Mouse (Mus musculus): ENCODE measurements around the gene Mdm4. TPM values are rescaled to one million over a fixed set of nuclear protein-coding genes. Genes with fewer than 3 reads are reported as not detected.

The Mdm4 gene
- polyA plus RNA-seq, 1 experiment from 2014 or later = 14.1 TPM

GRCm38 (mm10) chr1:133070157-133070556 is 39.8 kb upstream of the Mdm4 start:
- H3K9ac ChIP-seq = no peak overlapping the region
- 0 out of 2 replicates have a peak, but pooled peaks cover 5% of the 10 kb centered on the region for H3K36me3 ChIP-seq (replicated peaks)
- no peak for ATAC-seq (ENCODE audit: insufficient read depth)
- WGBS (ENCODE audit: insufficient replicate concordance) = 11% methylated on average over 3 of the region's 5 CpGs
- no peaks in the 10 kb centered on the region for H3K9me3 ChIP-seq (replicated peaks)
- H3K4me2 ChIP-seq = no peak overlapping the region
- H3K4me1 ChIP-seq (replicated peaks) = peaks cover 20% of the 10 kb centered on the region; the same call in 1 of the 2 replicates
- H3K27ac ChIP-seq (replicated peaks) = no peak overlapping the region
- no peak overlapping the region for H3K4me3 ChIP-seq (replicated peaks)
- H3K27me3 ChIP-seq = peaks cover 21% of the 10 kb centered on the region

- Histone ChIP-seq H3K27ac (replicated peaks) (peak overlapping the region; percentile 38; the same call in 1 of the 2 replicates), H3K36me3 (replicated peaks) (0 out of 2 replicates have a peak, but pooled peaks cover 5% of the 10 kb centered on the region), H3K4me1 (replicated peaks) (peaks cover 20% of the 10 kb centered on the region; the same call in 1 of the 2 replicates), H3K9ac (no peak overlapping the region), H3K4me2 (no peak overlapping the region), H3K27me3 (peaks cover 17% of the 10 kb centered on the region), H3K4me3 (replicated peaks) (no peak overlapping the region), H3K9me3 (replicated peaks) (no peaks in the 10 kb centered on the region)
- no peak for ATAC-seq (ENCODE audit: insufficient read depth)
- 56% methylated on average over 12 of the region's 12 CpGs for WGBS (ENCODE audit: insufficient replicate concordance)
Observed at GRCm38 (mm10) chr1:133069275-133070120, 39.1 kb upstream of the Mdm4 start.

GRCm38 (mm10) chr1:133068669-133069274 is 38.4 kb upstream of the Mdm4 start:
- WGBS (ENCODE audit: insufficient replicate concordance) = 84% methylated on average over 15 of the region's 15 CpGs
- H3K4me3 ChIP-seq (replicated peaks) = no peak overlapping the region

GRCm38 (mm10) chr1:133068268-133068667 is 37.9 kb upstream of the Mdm4 start:
- no peak overlapping the region for H3K9ac ChIP-seq

More at GRCm38 (mm10) chr1:133068669-133069274, 38.4 kb upstream of the Mdm4 start:
- Histone ChIP-seq H3K4me1 (replicated peaks) (peaks cover 20% of the 10 kb centered on the region; the same call in 1 of the 2 replicates), H3K9me3 (replicated peaks) (no peaks in the 10 kb centered on the region), H3K36me3 (replicated peaks) (0 out of 2 replicates have a peak, but pooled peaks cover 5% of the 10 kb centered on the region), H3K27ac (replicated peaks) (no peak overlapping the region; the same call in 1 of the 2 replicates), H3K27me3 (peaks cover 14% of the 10 kb centered on the region), H3K9ac (no peak overlapping the region), H3K4me2 (no peak overlapping the region)
- ATAC-seq (ENCODE audit: insufficient read depth) = no peak

GRCm38 (mm10) chr1:133063164-133063563 is 32.8 kb upstream of the Mdm4 start:
- no peak overlapping the region for H3K27ac ChIP-seq (replicated peaks)
- H3K9me3 ChIP-seq (replicated peaks) = no peaks in the 10 kb centered on the region
- H3K27me3 ChIP-seq = no peaks in the 10 kb centered on the region
- H3K4me3 ChIP-seq (replicated peaks) = no peak overlapping the region
- ATAC-seq (ENCODE audit: insufficient read depth) = no peak
- 61% methylated on average over 6 of the region's 6 CpGs for WGBS (ENCODE audit: insufficient replicate concordance)
- H3K9ac ChIP-seq = no peak overlapping the region
- H3K36me3 ChIP-seq (replicated peaks) = 0 out of 2 replicates have a peak, but pooled peaks cover 5% of the 10 kb centered on the region
- no peak overlapping the region for H3K4me2 ChIP-seq
- no peaks in the 10 kb centered on the region for H3K4me1 ChIP-seq (replicated peaks)

More at GRCm38 (mm10) chr1:133068268-133068667, 37.9 kb upstream of the Mdm4 start:
- Histone ChIP-seq H3K4me3 (replicated peaks) (no peak overlapping the region), H3K27me3 (peaks cover 10% of the 10 kb centered on the region), H3K36me3 (replicated peaks) (0 out of 2 replicates have a peak, but pooled peaks cover 5% of the 10 kb centered on the region), H3K9me3 (replicated peaks) (no peaks in the 10 kb centered on the region), H3K27ac (replicated peaks) (no peak overlapping the region), H3K4me2 (no peak overlapping the region), H3K4me1 (replicated peaks) (peaks cover 16% of the 10 kb centered on the region; the same call in 1 of the 2 replicates)
- ATAC-seq (ENCODE audit: insufficient read depth) = no peak
- 60% methylated on average over 5 of the region's 5 CpGs for WGBS (ENCODE audit: insufficient replicate concordance)

- Histone ChIP-seq H3K27me3 (no peaks in the 10 kb centered on the region), H3K27ac (replicated peaks) (no peak overlapping the region), H3K9ac (no peak overlapping the region), H3K9me3 (replicated peaks) (no peaks in the 10 kb centered on the region), H3K36me3 (replicated peaks) (no peaks in the 10 kb centered on the region), H3K4me2 (no peak overlapping the region), H3K4me1 (replicated peaks) (peaks cover 9% of the 10 kb centered on the region; the same call in 1 of the 2 replicates), H3K4me3 (replicated peaks) (no peak overlapping the region)
- no peak for ATAC-seq (ENCODE audit: insufficient read depth)
- 34% methylated on average over 4 of the region's 4 CpGs for WGBS (ENCODE audit: insufficient replicate concordance)
Observed at GRCm38 (mm10) chr1:133060681-133061080, 30.3 kb upstream of the Mdm4 start.

- H3K9me3 ChIP-seq (replicated peaks) = no peaks in the 10 kb centered on the region
- H3K9ac ChIP-seq = no peak overlapping the region
- no peak overlapping the region for H3K4me2 ChIP-seq
- ATAC-seq (ENCODE audit: insufficient read depth) = no peak
- 28% methylated on average over 2 of the region's 2 CpGs for WGBS (ENCODE audit: insufficient replicate concordance)
- H3K27me3 ChIP-seq = no peaks in the 10 kb centered on the region
- H3K4me3 ChIP-seq (replicated peaks) = no peak overlapping the region
- H3K27ac ChIP-seq (replicated peaks) = no peak overlapping the region
- peaks cover 9% of the 10 kb centered on the region; the same call in 1 of the 2 replicates for H3K4me1 ChIP-seq (replicated peaks)
- no peaks in the 10 kb centered on the region for H3K36me3 ChIP-seq (replicated peaks)
Observed at GRCm38 (mm10) chr1:133059592-133059991, 29.2 kb upstream of the Mdm4 start.

- Histone ChIP-seq H3K4me1 (replicated peaks) (peaks cover 9% of the 10 kb centered on the region; the same call in 1 of the 2 replicates), H3K36me3 (replicated peaks) (no peaks in the 10 kb centered on the region), H3K9ac (no peak overlapping the region), H3K4me2 (no peak overlapping the region), H3K4me3 (replicated peaks) (no peak overlapping the region), H3K9me3 (replicated peaks) (no peaks in the 10 kb centered on the region), H3K27me3 (no peaks in the 10 kb centered on the region), H3K27ac (replicated peaks) (no peak overlapping the region)
- no peak for ATAC-seq (ENCODE audit: insufficient read depth)
- WGBS (ENCODE audit: insufficient replicate concordance) = 51% methylated on average over 7 of the region's 7 CpGs
Observed at GRCm38 (mm10) chr1:133057345-133058034, 27.1 kb upstream of the Mdm4 start.

GRCm38 (mm10) chr1:133054326-133054725 is 24.0 kb upstream of the Mdm4 start:
- 0 out of 2 replicates have a peak, but pooled peaks cover 3% of the 10 kb centered on the region for H3K27me3 ChIP-seq
- no peak overlapping the region for H3K27ac ChIP-seq (replicated peaks)
- peaks cover 9% of the 10 kb centered on the region; the same call in 1 of the 2 replicates for H3K4me1 ChIP-seq (replicated peaks)
- no peak overlapping the region for H3K4me3 ChIP-seq (replicated peaks)
- no peak overlapping the region for H3K4me2 ChIP-seq
- no peak for ATAC-seq (ENCODE audit: insufficient read depth)
- H3K9ac ChIP-seq = no peak overlapping the region
- H3K9me3 ChIP-seq (replicated peaks) = no peaks in the 10 kb centered on the region
- WGBS (ENCODE audit: insufficient replicate concordance) = 55% methylated on average over 8 of the region's 8 CpGs
- H3K36me3 ChIP-seq (replicated peaks) = no peaks in the 10 kb centered on the region

GRCm38 (mm10) chr1:133053034-133053433 is 22.7 kb upstream of the Mdm4 start:
- Histone ChIP-seq H3K9ac (no peak overlapping the region), H3K4me3 (replicated peaks) (no peak overlapping the region), H3K27ac (replicated peaks) (no peak overlapping the region), H3K9me3 (replicated peaks) (no peaks in the 10 kb centered on the region), H3K4me1 (replicated peaks) (peaks cover 9% of the 10 kb centered on the region; the same call in 1 of the 2 replicates), H3K4me2 (no peak overlapping the region), H3K36me3 (replicated peaks) (no peaks in the 10 kb centered on the region), H3K27me3 (peaks cover 13% of the 10 kb centered on the region; the same call in 1 of the 2 replicates)
- no peak for ATAC-seq (ENCODE audit: insufficient read depth)
- WGBS (ENCODE audit: insufficient replicate concordance) = 51% methylated on average over 5 of the region's 5 CpGs
